Mouse (Mus musculus) heart, postnatal 10 days (tissue): ENCODE results near the gene H1foo. TPM values are rescaled to one million over a fixed set of nuclear protein-coding genes. Genes with fewer than 3 reads are reported as not detected.

Experiments
- DNase-seq, 2 experiments: peaks; one replicate each; pipeline ENCODE4 v3.0.0; 2021
- intact Hi-C: fragments of 180-260 bp; cut with DNase I; formaldehyde crosslinking; loops from one replicate; pipeline ENCODE4 v1.15.1; 2025
- total RNA-seq, 2 experiments: library from RNA; stranded (reverse); gene quantifications; 2 replicates each; pipeline ENCODE4 v1.2.3; 2021

H1foo gene
- total RNA-seq, 2 experiments from 2014 or later, result not detected

DNA sequence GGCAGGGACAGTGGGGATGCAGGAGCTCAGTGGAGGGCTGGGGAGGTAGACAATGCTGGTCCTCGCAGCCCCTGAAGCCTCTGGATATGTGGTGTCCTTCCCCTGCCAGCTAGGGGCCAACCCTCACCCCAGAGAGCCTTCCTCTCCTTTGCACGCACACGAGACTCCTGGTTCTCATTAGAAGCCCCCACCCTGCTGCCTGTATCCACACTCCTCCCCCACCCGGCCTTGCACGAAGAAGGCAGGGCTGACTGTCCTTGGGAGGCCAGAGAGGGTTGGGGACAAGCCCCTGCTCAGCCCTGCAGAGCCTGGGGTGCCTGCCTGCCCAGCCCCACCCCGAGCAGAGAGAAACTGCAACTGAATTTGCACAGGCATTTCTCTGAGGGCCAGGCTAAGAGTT, 12.9 kb downstream of the H1foo start:
- DNase-seq, result no peak
- intact Hi-C loops, result loop anchor here (2.0 to 5.0 kb wide), 3 partner anchors 35 to 105 kb away; partner anchors contain the start of genes Ift122 and Mbd4

DNA sequence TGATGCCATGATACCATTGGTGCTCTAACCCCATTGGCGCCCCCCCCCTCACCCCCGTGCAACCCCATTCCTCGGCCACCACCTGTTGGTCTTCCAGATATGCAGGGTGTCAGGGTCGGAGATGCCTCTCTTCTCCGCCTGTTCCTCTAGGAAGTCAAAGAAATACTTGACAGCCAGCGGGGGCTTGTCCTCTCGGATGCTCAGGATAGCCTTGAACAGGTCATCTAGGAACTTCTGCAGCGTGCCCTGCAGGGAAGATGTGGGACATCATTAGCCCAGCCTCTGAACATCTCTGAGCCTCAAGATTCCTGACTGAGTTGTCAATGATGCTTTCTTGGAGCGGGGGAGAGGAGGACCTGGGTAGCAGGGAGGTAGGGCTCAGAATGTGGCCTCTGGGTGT, 13.7 kb downstream of the H1foo start:
- DNase-seq, result no peak
- intact Hi-C loops, result loop anchor here (5.0 kb wide), 2 partner anchors 34 to 106 kb away; partner anchors contain the start of genes Ift122 and Mbd4

DNA sequence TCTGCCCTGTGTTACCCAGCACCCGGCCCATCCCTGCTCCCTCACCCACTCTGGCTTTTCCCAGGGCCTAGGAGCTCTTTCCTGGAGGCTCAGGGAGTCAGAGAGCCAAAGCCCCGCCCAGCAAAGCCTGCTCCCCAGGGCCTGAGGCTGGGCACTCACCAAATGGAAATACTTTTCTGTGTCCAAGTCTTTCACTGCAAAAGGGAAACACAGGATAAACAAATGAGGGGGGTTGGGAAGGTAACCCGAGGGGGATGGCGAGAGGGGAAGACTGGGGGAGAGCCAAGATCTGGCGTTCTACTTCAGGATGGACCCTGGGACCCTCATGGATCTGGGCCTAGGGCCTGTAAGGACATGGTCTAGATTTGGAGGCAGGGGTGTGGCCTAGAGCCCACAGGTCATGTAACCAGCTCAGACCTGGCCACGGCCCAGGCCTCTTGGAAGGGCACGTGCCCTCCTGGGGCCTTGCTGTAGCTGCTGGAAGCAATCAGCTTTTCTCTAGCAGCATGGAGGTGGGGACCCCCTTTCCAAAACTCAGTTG, 14.5 kb downstream of the H1foo start:
- intact Hi-C loops, result loop anchor here (5.0 kb wide), 2 partner anchors 33 to 107 kb away; partner anchors contain the start of genes Ift122 and Mbd4
- DNase-seq, result peak; percentile 93 to 95

DNA sequence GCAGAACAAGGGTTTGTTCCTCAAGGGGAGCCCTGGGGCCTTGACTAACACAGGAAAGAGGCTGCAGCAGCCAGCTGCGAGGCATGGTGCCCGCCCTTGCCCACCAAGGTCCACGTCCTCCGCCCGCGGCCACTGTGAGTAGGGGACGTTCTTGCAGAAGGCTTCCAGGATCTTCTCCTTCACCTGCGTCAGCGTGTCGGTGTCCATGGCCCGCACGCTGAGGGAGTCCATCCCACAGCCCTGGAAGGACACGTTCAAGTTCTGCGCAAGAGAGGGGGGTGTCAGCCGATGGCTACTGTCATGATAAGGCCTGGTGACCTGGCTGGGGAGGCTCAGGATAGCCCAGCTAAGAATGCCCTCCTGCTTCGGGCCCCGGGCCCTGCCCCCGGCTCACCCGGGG, 15.6 kb downstream of the H1foo start:
- DNase-seq, result no peak
- intact Hi-C loops, result no loop called here

DNA sequence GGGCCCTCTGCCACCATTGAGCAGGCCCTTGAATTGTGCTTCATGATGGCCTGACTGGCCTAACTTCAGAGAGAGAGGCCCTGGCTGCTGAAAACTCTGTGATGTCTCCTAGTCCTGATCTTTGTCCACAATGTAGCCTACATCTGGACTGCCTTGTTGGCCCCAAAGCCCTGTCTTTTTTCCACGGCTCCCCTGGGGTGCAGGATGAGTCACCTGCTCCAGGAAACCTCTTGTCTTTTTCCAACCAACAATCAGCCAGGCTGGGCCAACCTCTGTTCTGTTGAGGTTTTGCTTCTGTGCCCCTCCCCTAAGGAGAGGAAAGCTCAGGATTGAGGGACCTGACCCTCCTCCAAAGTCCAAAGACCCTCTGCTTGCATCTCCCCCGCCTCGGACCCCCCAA, 17.0 kb downstream of the H1foo start:
- DNase-seq, result no peak
- intact Hi-C loops, result loop anchor here (2.0 kb wide), 1 partner anchor 61 kb away; no protein-coding TSS in a partner anchor

DNA sequence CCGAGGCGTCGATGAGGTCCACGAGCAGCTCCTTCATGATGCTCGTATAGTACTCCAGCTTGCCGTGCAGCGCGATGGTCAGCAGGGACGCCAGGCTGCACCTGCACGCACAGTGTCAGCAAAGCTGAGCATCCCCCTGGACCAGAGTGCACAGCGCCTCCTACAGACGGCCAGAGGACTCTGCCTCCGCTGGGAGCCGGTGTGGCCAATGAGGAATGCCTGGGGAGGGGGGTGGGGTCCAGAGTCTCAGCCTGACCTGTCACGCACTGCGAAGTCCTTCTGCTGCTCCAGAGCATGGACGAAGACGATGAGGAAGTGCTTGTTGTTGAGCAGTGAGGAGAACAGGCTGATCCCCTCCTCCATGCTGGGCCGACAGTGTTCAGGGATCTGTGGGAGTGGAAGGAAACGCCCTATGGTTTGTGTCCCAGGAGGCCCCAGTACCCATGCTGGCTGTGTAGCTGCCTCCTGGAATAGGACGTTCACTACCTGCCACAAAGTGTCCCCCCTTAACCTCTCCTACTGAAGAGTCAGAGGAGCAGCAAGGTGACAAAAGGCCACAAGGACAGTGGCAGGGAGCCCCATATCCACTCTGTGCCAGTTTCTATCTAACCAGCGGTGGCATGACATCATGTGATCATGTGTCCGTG, 17.8 kb downstream of the H1foo start:
- intact Hi-C loops, result loop anchor here (2.0 kb wide), 1 partner anchor 62 kb away; no protein-coding TSS in a partner anchor
- DNase-seq, result peak; percentile 58 to 59

DNA sequence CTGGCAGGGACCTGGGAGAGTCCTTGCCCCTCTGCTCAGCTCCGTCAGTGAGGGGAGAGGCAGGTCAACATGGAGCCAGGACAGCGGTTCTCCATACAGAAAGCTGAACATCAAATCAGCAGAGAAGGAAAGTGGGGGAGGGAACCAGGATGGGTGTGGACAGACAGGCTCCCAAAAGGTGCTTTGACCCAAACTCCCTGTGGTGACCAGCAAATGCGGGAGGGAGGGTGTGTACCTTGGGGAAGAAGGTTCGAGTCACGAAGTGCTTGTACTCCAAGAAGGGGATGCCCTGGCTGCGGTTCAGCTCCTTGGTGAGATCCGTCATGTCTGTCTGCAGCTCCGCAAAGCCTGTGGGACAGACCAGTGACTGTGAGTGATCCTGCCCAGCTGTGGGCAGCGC, 18.9 kb downstream of the H1foo start:
- DNase-seq, result no peak
- intact Hi-C loops, result loop anchor here (2.0 kb wide), 1 partner anchor 63 kb away; no protein-coding TSS in a partner anchor

DNA sequence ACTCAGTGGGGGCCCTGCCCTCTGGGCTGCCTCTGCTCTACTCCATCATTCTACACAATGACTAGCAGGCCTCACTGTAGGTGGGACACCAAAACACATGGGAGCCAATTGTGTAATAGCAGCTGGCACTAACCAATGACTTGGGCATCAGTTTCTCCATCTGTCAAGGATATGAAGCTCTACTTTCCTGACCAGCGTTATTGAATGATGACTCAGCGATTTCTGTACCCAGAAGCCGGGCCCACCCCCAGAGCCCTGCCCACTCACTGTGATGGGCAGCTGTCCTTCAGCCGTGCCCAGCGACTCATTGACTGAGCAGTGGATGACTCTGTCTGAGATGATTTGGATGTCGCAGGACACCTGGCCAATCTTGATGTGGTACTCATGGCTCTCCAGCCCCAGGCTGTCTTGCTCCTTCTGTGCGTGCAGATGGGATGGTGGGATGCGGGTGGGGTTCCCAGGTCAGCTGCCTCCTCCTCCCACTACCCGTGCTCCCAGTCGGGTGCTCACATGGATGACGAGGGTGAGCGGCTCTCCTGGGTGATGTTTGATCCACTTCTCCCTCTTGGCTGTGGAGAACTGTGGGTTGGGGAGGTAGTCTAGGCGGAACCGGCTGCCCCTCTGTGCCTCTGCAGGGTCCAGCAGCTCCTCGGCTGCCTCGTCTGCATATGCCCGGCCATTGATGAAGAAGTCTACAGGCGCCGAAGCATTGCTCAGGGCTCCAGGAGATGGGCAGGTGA, 21.7 kb downstream of the H1foo start:
- DNase-seq, result no peak
- intact Hi-C loops, result no loop called here

DNA sequence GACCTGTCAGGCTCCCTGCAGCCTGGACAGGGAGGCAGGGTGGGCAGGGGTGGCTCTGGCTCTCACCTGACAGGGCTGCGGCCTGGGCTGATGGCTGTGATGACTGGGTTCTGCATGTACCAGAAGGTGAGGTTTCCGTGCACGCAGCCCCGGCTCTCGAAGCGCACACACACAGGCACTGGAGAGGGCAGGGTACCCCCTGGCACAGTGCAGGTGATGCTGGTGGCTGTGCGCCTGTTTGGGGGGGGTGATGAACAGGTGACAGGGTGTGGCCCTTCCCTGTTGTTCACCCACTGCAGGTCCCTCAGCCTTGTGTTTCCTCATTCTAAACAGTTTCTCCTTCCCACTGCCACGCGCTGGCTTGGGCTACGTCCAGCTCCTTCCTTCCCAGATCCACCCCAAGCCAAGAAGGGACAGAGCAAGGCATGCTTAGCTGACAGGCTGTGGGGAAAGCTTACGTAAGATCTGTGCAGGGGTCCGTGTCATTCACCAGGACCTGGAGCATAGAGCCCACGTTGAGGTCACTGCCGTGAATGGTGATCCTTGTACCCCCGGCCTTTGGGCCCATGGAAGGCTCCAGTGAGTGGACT, 22.6 kb downstream of the H1foo start:
- intact Hi-C loops, result no loop called here

DNA sequence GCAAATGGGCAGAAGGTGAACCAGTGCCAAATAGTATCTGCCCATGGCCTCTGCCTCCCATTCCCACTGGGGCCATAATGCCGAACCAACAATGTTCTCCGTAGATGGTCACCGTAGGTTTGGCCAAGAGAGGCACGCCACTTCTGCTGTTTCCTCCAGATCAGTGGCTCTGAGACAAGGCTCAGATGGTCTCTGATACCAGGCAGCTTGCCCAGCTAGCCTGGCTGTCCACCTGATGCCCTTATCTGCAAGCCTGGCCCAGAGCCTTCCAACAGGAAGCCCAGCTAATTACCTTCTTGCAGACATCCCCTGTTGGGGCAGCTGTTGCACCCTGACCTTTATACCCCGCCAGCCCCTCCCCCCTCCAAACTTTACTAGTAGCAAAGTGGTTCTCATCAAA, 23.3 kb downstream of the H1foo start:
- intact Hi-C loops, result no loop called here
- no peak for DNase-seq

More for the DNA sequence above, 22.6 kb downstream of the H1foo start:
- DNase-seq, result no peak

DNA sequence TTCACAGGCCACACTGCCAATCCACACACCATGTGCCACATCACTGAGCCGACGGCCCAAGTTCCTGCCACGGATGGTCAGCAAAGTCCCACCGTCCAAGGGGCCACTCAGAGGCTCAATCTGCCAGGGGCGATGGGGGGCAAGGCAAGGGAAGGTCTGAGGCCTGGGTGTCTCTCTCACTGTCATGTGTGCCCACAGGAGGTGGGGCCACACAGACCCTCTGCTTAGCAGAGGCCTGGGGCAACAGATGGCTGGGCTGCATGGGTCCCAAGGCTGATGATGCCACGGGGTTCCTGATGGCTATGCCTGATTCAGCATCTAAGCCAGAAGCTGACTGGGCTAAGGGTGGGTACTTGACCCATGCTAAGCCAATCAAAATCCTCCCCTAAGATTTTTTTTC, 24.0 kb downstream of the H1foo start:
- DNase-seq, result no peak
- intact Hi-C loops, result no loop called here

DNA sequence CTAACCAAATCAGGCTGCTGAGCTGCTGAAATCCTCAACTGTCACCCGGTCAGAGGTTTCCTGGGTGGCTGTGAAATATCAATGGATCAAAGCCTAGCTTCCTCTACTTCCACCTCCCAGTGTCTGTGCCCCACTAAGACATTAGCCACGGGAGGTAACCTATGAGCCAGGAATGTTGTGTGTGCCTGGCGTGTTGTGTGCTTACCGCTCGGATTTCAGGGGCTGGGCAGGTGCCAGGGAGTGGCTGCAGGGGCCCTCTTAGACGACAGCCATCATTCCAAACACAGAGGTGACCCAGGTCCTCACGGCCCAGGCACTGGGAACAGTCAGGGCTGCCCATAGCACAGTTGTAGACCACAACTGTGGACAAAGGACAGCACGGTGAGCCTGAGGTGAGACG, 24.4 kb downstream of the H1foo start:
- intact Hi-C loops, result no loop called here
- no peak for DNase-seq

DNA sequence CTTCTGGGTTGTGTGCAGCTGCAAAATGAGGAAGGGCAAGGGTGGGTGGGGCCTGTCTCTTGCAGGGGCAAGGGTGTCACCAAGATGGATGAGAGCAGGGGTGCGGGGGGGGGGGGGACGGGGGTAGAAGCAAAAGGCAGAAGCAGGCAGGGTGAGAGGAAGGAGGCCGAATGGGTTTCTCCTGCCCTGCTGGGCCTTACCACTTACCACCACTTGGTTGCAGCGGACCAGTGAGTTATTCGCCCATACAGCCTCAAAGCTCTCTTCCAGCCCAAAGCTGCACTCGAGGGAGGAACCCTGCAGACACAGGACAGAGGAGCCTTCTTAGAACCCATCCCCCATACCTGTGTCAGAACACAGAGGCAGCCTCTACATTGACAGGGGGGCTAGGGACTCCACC, 25.2 kb downstream of the H1foo start:
- intact Hi-C loops, result no loop called here
- DNase-seq, result no peak

DNA sequence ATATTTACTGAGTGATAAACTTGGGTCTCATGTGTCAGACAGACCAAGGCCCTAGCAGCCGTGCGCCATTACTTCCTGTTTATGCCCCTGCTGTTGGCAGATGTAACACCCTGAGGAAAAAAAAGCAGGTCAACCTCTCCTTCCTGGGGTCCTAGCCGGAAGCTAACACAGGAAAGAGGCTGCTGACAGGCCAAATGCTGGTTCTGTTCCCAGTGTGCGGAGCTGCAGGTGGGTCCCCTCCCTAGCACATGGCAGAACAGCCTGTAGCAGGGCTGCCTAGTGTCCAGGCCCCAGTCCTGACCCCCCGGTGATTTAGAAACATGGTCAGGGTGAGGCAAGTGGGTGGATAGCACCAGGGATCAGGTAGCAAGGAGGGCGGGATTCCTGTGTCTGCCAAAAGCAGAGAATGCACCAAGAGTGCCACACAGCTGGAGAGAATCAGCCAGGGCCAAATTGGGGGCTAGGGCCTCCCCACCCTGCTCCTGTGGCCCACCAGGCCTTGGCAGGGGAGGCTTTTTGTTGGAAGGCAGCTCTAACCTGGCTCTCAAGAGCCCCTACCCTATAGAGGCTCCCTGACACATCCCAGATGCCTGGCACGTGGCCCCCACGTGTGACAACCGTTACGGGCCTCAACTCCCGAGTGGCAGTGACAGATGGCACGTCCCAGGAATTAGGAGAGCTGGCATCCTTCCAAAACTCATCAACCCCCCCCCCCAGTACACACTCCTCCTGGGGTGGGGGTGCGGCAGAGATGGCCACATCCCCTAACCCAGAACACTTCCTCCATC, 26.7 kb downstream of the H1foo start:
- intact Hi-C loops, result no loop called here
- DNase-seq, result no peak

DNA sequence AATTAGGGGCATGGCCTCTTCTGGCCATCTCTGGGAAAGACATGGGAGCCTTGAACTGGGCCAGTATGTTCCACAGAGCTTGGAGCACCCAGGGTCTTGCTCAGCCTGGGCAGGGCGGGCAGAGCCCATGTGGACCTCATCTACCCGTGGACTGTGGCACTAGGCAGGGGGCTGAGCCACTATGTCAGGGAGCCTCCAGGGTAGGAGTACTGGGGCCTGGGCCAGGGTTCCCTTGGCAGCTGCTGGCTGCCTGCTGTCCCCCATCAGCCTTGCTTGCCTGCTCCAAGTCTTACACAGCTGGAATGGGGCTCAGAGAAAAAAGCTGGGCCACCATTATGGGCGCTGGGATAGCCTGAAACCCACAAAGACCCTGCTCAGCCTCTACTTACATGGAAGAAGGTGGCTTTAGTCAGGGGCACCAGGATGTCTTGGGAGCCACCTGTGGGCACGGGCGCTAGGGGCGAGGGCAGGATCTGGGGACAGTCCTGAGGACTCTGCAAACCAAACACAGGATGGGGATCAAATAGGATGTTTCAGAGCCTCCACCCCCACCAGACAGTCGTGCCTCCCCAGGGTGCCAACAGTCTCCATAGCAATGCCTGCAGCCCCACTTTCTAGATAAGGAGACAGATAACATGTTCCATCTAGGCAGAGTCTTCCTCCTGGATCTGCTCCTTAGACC, 27.5 kb downstream of the H1foo start:
- peak in 1 of 2 experiments; percentile 62 for DNase-seq
- intact Hi-C loops, result no loop called here

DNA sequence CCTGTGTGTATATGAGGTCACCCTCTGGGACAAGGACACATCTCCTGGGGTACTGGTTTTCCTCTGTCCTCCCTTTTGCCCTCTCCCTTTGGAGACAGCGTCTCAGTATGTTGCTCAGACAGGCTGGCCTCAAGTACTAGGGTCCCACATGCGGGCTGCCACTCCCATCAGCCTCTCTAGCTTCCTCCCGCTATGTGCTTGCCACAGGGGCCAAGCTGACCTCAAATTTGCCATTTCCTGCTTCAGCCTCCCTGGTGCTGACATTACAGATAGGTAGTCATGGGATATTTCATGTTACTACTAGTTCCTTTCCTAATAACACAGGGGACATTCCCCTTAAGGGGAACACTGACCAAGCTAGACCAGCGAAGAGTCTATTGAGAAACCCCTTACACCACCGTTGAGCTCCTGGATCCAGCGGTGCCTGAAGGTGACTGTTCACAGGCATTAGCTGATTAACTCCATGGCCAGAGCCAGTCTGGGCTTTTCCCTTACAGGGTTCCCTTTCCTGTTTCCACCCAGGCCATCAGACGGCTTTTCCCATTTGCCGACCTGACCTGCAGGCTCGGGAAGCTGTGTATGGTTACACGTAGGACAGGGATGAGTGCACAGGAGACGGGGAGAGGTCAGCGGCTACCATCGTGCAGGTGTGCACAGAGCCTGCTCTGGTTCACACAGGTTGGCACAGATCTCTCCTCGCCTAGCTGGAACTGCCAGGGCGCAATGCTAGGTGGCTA, 28.6 kb downstream of the H1foo start:
- intact Hi-C loops, result no loop called here
- no peak for DNase-seq

DNA sequence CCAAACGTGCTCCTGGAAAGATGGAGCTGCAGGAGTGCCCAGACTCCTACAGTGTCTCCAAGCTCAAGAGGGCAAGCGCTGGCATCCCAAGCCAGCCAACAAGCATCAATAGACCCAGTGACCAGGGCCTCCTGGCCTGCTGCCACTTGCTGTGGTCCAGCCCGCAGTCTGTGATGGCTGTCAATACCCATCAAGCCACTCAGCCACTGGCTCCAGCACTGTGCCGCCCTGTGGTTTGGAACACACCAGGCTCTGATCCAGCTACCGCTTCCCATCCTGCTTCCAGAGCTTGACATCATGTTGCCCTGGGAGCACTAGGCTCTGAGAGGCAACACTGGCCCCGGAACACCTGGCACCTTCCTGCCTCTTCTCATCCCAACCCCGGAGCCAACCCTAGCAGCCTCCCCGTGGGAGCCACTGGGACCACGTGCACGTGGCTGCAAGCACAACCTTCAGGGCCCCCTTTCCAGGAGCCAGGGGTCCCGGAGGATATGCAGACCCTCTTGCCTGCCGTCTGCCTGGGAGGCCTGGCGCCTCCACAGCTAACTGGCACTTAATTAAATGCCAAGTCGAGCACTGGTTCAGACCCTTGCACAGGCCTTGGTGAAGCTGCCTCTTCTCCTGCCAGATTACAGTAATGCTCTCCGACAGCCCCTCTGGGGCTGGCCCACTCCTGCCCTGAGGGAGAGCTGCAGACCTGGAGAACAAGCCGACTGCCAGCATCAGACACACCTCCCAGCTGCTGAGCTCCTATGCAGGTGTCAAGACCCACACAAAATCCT, 29.3 kb downstream of the H1foo start:
- intact Hi-C loops, result no loop called here
- peak in 1 of 2 experiments; percentile 29 for DNase-seq

DNA sequence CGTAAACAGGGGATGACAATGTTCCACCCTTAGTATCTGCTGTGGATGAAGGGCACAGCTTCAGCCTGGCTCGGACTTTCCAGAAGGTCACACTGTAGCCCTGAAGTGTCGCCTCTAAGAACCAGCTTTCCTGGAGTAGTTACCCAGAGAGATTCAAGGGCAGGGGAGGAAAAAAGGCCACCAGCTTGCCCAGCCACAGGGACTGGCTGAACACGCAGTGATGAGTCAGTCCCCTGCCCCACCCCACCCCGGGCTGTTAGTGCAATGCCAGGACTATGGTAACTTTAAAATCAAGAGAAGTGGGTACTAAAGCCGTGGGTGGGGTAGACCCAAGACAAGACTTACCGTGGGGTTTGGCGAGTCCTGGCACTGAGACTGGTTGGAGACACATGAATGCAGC, 30.9 kb downstream of the H1foo start:
- intact Hi-C loops, result no loop called here
- DNase-seq, result no peak

DNA sequence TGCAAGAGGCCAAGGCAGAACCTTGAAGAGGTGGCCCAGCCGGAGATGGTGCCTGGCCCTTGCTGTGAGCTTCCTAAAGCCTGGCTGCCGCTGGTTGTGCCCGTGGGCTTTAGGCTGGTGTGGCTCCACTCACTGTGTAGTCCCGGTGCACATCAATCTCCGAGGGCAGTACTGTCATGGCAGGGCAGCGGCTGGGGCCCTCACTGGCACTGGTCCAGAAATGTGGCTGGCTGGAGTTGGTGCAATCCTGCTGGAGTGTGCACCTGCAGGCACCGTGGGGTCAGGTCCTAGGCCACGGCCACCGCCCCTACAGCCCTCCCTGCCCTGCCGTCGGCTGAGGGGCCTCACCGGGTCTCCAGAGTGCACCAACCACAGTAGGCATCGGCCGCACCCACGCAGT, 33.1 kb downstream of the H1foo start:
- DNase-seq, result no peak
- intact Hi-C loops, result no loop called here
